Mouse (Mus musculus): ENCODE data around the gene Clk4. TPM values are rescaled to one million over a fixed set of nuclear protein-coding genes. Genes with fewer than 3 reads are reported as not detected.

The Clk4 gene
- polyA plus RNA-seq, 1 experiment from 2014 or later, result 132 TPM

Other genes starting within 250 kb of the Clk4 start
- not detected in 2 replicates for gene Olfr54, start 247.5 kb upstream of the Clk4 start, polyA plus RNA-seq (2014; fragmentation: Nextera tagmentation; extraction: Ambion mirVana)
- not detected in 2 replicates for gene Olfr1375, start 213.6 kb upstream of the Clk4 start, polyA plus RNA-seq (2014; fragmentation: Nextera tagmentation; extraction: Ambion mirVana)
- gene Zfp354a, start 202.5 kb upstream of the Clk4 start, polyA plus RNA-seq (2014; fragmentation: Nextera tagmentation; extraction: Ambion mirVana), result 12.4 and 16.7 TPM in 2 replicates
- gene Gm12569, start 41.3 kb upstream of the Clk4 start, polyA plus RNA-seq (2014; fragmentation: Nextera tagmentation; extraction: Ambion mirVana), result not detected in 2 replicates
- 0.25 and 0.54 TPM in 2 replicates for gene BC049762, start 1.3 kb downstream of the Clk4 start, polyA plus RNA-seq (2014; fragmentation: Nextera tagmentation; extraction: Ambion mirVana)
- 10.2 and 10.7 TPM in 2 replicates for gene Col23a1, start 28.2 kb downstream of the Clk4 start, polyA plus RNA-seq (2014; fragmentation: Nextera tagmentation; extraction: Ambion mirVana)

Data from hindbrain, embryonic 14.5 days (tissue).